Mouse (Mus musculus) cerebellum, postnatal 36 days (tissue): Measurements from ENCODE around the gene Csrp2.

Experiments used
- DNase-seq, 2 experiments: peaks; one replicate each; pipeline ENCODE4 v3.0.0; 2021 to 2022; ENCODE audit warnings: mixed read lengths in 2 of 2

Csrp2 gene

DNA sequence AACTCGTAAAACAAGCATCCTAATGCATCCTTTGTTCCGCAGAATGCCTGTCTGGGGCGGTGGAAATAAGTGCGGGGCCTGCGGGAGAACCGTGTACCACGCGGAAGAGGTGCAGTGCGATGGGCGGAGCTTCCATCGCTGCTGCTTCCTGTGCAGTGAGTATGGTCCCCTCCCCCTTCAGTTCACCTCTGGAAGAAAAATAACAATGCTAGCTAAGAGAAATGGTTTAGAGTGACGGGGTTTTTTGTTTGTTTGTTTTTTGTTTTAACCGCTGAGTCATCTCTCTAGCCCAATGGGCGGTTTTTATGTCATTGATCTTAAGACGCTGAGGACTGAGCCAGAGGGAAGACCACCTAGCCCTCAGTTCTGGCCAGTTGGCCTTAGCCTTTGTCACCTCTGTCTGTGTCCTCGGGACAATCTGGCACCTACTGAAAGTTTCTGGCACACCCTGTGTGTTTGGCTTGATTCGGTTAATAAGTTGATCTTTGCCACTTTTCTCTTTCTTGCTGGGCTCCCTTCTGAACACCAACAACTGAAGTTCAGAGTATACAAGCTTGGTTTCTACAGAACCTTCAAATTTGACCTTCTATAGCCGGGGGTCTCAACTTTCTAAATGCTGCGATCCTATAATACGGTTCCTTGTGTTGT lies 12.4 kb downstream of the Csrp2 start:
- no peak for DNase-seq

DNA sequence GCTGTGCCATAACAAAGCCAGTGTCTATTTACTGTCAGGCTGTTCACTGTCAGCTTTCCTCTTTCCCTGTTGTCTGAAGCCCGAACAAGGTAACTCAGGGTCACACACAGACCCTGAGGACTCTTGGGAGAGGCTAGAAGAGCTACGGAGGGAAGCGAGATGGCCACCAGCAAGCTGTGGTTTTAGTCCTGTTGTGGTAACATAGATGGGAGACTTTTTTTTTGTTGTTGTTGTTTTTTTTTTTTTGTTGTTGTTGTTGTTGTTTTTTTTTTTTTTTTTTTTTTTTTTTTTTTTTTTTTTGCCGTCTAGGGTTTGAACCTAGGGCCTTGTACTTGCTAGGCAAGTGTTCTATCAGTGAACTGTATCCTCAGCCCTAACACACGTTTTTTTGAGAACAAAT lies 14.0 kb downstream of the Csrp2 start:
- DNase-seq: no peak

DNA sequence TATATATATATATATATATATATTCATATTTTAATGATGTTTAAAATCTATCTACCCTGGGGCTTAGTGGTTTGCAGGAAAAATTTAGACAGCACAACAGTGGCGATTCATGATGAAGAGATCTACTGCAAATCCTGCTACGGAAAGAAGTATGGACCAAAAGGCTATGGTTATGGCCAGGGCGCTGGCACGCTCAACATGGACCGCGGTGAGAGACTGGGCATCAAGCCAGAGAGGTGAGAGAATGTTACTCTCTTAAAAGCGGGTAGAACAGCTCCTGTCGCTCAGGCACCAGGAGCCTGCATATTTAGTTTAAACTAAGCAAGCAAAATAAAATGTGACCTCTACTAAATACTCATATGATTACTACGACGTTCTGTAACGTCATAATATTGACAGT lies 15.5 kb downstream of the Csrp2 start:
- peak; percentile 47 to 56 for DNase-seq

DNA sequence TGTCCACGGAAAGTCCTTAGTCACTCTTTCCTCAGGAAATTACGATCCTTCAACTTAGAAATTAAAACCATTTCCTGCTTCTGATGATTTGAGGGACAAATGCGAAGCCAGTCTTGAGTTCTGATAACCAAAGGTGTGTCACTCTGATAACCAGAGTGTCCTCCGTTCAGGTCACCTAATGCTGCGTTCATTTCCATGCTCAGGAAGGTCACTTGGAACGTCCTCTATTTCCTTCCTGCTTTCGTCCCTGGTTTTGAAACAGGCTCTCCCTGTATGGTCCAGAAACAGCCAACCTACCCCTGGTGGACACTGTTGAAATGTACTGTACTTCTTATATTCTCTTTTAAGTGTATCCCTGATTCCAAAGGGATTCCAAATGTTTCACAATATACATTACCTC lies 16.1 kb downstream of the Csrp2 start:
- DNase-seq: no peak

DNA sequence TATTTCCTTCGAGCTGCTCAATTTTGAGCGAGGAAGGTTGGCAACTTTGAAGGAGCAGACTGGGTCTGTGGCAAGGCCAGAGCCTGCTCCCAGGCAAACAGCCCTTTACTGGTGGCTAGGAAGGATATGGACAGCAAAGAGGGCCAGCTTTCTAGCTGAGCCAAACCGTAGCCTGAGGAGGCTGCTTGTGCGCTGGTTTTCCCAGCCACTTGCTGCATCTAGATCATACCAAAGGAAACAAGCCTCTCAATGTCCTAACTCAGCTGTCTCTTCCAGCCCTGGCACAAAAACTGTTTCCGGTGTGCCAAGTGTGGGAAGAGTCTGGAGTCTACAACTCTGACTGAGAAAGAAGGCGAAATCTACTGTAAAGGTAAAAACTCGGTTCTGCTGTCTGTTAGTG lies 18.8 kb downstream of the Csrp2 start:
- no peak for DNase-seq

DNA sequence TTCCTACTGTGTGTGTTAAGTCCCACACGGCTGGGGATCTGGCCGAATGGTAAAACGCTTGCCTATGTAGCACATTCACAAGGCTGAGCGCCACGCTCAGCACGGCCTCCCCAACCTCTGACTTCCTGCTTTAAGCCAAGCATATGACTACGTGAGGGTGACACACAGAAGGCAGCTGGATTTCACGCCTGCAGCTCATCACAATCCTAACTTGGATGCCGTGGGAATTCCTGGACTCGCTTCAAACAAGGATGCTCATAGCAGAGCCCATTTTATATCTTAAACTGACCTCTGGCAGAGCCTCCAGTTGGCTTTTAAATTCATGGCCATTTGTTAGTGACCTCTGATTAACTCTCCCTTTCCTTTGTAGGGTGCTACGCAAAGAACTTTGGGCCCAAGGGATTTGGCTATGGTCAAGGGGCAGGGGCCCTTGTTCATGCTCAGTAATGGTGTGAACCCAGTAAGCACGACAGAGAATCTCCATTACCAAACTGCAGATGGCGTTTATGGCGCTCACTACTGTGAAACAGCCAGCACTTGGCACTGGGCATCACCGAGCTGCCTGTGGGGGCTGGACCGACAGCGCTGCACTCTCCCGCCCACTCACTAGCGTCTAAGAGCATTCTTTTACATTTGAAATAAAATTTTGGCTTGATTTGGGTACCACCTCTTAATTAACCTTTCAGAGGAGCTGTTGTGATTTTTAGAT lies 19.4 kb downstream of the Csrp2 start:
- peak; percentile 71 for DNase-seq

DNA sequence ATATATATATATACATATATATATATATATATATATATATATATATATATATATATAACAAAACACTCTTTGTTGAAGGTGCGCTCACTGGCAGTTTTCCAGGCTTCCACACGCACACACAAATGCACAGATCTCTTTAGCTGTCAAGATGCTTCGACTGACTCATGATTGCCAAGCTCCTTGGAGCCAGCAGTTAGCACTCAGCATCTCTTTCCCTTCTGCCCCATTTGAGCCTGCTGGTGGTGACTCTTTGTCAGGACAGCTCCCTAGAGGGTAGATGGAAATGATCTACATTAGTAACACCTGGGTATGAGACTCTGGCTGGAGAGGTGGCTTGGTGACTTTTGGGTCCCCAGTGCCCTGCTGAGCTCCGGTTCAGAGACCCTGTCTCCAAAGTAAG lies 20.1 kb downstream of the Csrp2 start:
- DNase-seq: peak; percentile 32

DNA sequence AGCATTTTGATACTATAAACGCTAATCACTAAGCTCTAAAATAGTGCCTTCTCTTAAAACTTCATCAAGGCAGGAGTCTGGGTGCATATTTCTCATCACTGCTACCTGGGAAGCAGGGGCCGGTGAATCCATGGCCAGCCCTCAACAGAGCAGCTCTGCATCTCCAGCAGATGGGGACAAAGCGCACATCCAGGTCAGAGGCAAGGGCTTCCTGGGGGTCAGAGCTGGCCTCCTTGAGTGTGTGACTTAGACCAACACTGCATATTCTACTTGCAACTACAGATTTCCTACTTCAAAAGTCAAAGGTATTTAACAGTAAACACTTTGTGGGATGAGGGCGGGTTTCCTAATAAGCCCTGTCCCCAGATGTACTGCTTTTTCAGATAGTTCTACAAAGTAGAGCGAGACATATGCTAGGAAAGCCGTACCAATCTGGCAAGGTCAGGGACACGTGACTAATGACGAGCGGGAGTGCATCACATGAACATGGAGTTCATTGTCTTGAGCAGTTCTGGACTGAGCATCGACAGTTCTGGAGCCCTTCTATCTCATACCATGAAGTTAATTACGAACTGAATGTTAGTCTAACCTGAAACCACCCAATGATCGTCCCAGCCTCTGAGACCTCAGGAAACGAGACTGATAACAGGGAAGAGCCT lies 21.3 kb downstream of the Csrp2 start:
- no peak for DNase-seq

DNA sequence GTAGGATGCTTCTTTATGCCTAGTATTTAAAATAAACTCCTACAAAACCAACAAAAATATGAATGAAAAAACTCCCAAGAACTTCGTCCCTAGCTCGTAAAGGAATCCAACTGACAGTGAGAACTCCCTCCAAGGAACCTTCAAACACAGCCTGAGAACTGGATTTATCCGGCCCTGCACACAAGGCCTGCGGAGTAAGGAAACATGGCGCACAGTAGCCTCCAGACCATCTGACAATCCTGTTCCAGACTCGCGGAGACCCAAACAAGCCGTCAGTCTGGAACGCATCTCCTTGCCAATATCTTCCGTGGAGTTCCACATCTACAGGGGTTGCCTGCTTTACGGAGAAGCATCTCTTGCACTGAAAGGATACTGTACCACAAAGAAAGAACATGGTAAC lies 22.4 kb downstream of the Csrp2 start:
- DNase-seq: no peak

DNA sequence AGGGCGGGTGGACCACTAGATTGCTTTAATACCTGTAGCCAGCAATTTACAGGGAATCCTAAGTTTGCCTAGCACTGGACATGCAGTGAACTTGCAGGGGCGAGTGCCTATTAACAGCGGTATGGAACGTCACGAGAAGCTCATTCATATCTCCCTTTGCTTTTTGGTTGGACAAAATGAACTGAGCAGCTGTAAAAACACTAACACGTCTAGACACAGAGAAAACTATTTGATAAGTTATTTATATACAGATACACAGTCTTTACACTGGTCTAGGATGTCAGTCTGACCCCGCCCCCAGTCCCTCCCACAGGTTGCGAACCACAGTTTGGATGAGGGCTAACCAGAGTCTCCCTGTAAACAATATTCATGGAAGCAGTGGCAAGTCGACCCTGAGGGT lies 23.2 kb downstream of the Csrp2 start:
- no peak for DNase-seq

DNA sequence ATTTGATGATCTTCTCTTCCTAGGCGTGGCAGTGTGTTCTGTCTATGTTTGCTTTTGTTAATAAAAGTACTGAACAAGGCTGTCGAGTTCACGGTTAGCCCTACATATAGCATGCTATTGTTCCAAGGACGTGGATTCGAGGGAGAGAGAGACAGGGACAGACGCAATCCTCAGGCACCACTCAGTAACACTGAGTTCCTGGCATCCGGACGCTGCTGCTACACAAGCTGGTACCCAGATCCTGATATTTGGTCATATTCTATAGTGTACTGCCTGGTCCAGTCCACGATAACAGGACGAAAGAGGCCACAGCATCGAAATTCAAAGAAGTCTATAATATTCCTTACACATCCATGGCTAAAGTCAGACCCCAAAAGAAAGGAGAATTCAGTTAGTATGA lies 24.6 kb downstream of the Csrp2 start:
- no peak for DNase-seq

DNA sequence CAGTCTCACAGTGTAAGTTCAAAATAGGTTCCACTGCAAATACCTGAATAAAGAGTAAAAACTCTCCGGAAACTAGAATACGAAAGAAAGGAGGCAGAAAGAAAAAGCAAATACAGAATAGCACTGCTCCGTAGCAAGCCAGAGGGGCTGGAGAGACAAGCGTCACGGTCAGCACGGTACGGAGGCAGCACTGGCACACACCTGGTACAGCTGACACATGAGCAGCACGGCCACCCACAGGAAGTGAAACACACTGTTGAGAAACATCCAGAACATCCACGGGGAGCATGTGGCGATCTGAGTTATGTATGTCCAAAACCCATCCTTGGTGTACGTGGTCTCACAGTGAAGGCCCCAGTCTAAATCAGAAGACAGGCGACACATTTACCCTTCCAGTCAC lies 26.4 kb downstream of the Csrp2 start:
- DNase-seq: no peak

DNA sequence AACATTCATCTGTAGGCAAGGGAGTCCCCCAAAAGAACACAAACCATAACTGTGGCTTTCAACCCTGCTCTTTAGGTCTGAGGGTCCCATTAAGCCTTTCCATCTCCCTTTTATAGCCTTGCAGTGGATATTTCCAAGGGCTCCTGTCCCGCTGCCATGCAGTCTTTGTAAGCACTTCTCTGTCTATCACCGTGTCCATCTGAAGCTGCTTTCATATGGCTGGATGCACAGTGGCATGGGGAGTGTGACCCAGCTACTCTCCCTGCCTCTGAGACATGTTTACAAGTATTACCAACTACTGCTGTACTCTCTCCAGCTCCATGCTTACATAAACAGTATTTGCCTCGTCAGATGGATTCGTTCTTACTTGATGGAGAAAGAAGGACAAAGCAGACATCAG lies 28.0 kb downstream of the Csrp2 start:
- no peak for DNase-seq

DNA sequence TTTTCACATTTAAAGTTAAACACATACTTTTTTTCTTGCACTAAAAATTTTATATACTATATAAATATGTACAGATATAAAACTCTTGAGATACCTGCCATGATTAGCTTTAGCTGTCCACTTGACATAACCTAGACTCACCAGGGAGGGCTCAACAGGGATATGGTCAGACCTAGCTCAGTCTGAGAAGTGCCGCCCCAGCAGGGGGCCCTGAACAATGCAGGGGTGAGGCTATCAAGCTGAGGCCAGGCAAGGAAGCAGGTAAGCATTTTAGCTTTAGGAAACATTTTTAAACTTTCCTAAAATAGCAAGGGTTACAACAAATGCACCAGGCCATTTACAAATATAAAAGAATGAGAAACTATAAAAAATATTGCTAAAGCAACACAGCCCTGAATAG lies 31.5 kb downstream of the Csrp2 start:
- no peak for DNase-seq

DNA sequence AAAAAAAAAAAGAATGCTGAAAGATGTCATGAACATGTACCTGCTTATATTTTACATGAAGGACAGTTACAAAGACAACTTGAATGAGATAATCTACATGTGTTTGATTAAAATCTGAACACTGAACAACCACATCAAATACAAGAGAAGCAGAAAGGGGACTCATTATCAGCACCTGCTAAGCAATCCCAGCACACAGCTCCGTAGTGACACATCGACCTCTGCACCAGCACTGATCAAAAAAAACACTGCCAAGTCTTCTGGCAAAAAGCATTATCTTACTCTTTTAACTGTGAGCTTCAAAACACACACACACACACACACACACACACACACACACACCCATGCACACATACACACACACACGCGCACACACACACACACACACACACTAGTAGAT lies 32.2 kb downstream of the Csrp2 start:
- no peak for DNase-seq

DNA sequence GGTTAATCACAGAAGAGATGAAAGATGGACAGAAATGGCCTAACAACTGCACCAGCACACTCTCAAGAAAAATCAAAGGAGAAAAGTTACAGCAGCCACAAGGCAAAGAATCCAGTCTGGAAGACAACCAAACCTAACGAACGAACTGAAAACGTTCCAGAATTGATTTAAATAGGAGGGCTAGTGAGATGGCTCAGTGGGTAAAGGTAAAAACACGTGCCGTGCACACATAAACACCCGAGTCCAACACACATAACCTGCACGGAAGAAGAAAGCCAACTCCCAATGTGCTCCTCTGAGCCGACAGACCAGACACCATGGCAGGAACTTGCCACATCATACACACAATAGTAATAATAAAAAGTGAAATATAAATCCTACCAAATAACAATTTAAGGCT lies 32.7 kb downstream of the Csrp2 start:
- no peak for DNase-seq

DNA sequence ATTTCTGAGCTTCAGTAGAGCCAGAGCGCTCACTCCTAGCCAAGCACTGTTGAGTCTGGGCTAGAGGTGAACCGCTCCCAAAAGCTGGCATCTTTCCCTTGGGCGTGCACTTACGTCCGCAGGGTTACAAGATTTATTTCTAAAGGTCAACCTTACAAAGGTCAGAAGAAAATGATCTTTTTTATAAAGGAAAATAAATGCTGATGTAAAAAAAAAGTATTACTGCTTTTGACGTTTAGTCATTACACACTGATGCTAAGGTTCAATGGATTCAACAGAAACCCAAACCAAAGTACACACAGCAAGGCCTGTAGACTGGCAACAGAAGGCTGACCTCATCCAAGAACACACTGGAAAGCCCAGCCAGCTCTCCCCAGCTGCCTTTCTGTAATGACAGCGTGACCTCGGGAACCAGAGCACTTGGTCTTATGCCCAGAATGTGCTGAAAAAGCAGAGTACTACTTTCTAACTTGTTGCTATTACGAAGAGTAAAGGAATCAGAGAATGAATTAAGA lies 33.4 kb downstream of the Csrp2 start:
- peak in 1 of 2 experiments; percentile 27 for DNase-seq

DNA sequence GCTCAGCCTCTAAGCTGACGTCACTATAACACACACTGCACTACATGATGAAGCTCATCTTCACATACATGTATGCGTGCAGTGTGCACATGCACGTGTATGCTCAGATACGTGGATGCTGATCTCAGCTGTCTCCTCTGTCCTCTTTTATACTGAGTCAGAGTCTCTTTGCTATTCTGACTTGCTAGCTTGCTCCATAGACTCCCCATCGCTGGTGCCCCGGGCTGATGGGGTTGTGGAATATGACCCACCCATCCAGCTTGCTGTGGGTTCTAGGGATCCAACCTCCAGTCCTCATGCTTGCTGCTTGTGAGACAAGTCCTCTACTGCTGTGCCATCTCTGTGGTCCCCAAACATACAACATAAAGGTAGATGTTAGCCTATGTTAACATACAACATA lies 39.3 kb downstream of the Csrp2 start:
- no peak for DNase-seq

DNA sequence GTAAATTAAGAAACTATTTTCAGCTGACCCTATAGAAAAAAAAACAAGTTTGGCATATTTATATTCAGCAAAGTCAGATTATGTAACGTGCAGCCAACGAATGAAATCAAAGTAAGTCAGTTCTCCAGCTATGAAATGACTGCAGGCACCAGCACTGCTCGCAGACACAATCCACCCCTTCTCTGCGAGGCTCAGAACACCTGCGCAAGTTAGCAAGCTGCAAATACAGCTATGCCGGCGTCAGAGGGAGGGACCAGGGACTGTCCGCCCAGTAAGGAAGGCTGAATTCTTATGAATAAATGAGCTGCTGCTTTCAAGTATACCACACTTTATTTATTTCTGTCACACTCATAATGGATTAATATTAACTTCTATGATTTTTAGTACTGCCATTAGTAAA lies 40.2 kb downstream of the Csrp2 start:
- DNase-seq: no peak

DNA sequence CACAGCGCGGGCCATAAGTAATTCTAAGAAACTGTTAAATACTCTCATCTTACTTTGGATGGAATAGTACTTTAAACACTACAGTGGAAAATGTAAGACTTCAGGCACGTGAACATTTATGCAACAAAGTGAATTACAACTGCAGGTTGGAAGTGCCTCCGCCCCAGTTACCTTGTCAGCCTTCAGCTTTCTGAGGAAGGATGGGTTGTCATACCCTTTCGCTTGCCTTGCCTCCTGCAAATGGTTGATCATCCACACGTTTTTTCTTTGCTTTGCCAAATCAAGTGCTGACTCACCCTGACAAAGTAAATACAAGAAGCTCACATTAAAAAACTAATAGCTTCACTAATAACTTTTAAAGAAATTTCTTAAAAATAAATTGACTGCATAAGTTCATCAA lies 41.3 kb downstream of the Csrp2 start:
- DNase-seq: no peak

DNA sequence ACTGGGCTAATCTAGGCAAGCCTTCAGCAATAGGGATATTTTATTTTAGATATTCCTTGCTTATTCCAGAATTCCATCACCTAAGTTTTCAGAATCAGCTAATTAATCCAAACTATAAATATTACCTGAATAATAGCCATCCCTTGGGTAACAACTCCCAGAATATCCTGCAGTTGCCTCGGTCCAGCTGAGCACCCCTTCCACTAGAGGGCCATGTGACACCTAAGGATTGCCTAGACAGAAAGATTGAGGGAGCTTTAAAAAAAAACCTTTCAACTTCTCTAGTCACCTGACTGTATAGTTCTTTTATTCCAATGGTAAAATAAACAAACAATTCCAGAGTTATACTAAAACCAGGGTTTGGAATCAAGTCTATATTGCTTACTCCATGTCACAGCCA lies 42.6 kb downstream of the Csrp2 start:
- no peak for DNase-seq

DNA sequence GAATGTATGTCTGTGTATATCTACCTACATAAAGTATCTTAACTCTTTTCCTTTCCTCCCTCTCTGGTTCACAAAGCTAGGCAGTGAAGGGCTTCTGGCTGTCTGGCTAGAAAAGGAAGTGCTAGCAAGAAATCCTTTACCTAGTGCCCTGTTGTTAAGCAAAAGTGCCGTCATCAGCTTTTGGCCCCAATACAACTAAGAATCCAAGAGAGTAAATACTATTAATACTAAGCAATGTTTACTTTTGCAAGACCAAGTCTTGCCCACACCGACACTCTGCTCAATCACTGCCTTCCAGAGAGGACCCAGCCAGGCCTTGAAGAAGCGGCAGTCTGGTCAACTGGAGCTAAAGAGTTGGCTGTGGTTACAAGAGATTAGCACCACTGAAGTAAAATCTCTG lies 51.5 kb downstream of the Csrp2 start:
- DNase-seq: no peak

DNA sequence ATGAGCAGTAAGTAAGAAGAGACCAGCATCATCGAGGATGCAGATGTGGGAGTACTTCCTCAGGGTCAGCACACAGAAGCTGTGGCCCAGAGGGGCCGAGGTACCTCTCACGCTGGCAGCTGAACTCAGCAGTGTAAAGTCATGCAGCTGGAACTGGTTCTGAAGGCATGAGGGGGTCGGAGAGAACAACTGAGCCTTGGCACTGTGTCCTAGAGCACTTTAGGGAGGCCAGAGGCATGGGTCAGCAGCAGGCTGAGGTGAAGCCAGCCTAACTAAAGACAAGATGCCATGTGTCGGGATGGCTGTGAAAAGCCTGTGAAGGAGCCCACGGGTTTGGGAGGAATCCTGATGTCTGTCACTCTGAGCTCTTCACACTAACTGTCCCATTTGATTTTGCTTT lies 51.9 kb downstream of the Csrp2 start:
- DNase-seq: no peak

DNA sequence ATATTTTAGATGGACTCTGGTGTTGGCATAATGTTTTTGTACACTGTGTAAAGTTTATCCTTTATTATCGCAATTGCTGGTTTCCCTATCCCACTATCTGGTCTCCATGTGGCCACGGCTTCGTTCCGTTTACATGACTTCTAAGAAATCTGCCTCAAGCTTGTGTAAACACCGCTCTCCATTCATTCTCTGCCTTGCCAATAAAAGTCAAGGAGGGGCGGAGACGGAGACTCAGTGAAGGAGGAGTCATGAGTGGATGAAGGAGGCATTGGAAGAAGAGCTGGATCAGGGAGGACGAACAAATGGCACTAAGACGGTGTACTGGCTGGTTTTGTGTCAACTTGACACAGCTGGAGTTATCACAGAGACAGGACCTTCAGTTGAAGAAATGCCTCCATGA lies 52.4 kb downstream of the Csrp2 start:
- no peak for DNase-seq
